In the genomic region with DNA sequence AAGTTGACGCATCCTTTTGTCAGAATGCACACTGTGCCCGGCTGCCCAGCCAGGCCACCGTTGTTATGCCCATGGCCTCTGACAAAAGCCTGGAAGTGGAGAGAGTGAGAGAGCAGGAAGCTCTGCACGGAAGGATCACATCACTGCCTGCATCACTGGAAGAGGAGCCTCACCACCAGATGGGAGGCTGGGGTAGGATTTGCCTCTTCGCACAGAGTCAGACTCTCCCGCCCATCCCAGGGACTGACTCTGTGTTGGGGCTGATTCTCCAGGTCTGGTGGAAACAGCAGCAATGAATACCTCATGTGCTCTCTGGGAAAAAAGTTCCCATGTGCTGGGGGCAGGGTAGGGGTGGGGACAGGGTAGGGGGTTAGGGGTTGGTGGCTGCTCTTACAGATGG, we compare ENCODE assay signal across 11 mouse cellular contexts. TPM values are rescaled to one million over a fixed set of nuclear protein-coding genes. Genes with fewer than 3 reads are reported as not detected.
A peak's percentile ranks its signal among the peaks of the same experiment; 100 is the strongest.
DNase-seq lines count a peak whose midpoint lies in the region; ATAC-seq lines count a peak whose summit lies in the region.
"Had no signal": no experiment of that assay in that cellular context is flagged by ENCODE, and none has a peak within 500 bp of the region (broad histone marks: within the 10 kb centered on the region; RNA-seq: fewer than 3 reads in every experiment).

No protein-coding gene starts in this region.

- no peaks in the 10 kb centered on the region for H3K27me3 ChIP-seq in kidney, embryonic 14.5 days (ENCODE audit: control insufficient read depth, insufficient read depth, low read length)
- H3K27me3 ChIP-seq in hindbrain, embryonic 11.5 days (ENCODE audit: control insufficient read depth, insufficient read depth, low read length) = no peaks in the 10 kb centered on the region

- 72% methylated on average over 6 of the region's 6 CpGs for WGBS in kidney, embryonic 14.5 days
- 60% methylated on average over 6 of the region's 6 CpGs for WGBS in hindbrain, embryonic 11.5 days

- no peak overlapping the region for H3K9ac ChIP-seq in kidney, embryonic 14.5 days (ENCODE audit: low read depth, low read length)
- H3K9ac ChIP-seq in hindbrain, embryonic 11.5 days (ENCODE audit: low read depth, low read length) = no peak overlapping the region

- DNase-seq in cerebellum, postnatal 25 days = peak; percentile 33 to 38
- no peak for DNase-seq in cerebellum, postnatal 36 days
- no peak for DNase-seq in kidney, adult 9 months
- DNase-seq in right cerebral cortex, adult 18-20 months = peak; percentile 53
- DNase-seq in right cerebral cortex, postnatal 10 days (ENCODE audit: low spot score in 2 of 2) = no peak
- DNase-seq in adrenal gland, postnatal 14 days = no peak
- no peak for DNase-seq in hindbrain, embryonic 11.5 days (ENCODE audit: low spot score)
- DNase-seq: embryo, embryonic 11 days; left cerebral cortex, postnatal 4 days had no signal

- 0 out of 2 replicates have a peak overlapping the region, but pooled peaks have one; percentile 9 for H3K27ac ChIP-seq in kidney, embryonic 14.5 days (ENCODE audit: low read depth, low read length)
- no peak overlapping the region for H3K27ac ChIP-seq in hindbrain, embryonic 11.5 days (ENCODE audit: low read depth, low read length)

- no peak overlapping the region for H3K4me2 ChIP-seq in kidney, embryonic 14.5 days (replicated peaks; ENCODE audit: low read depth, low read length)
- no peak overlapping the region for H3K4me2 ChIP-seq in hindbrain, embryonic 11.5 days (replicated peaks; ENCODE audit: low read depth, low read length)

- no peaks in the 10 kb centered on the region for H3K9me3 ChIP-seq in kidney, embryonic 14.5 days (ENCODE audit: control insufficient read depth, low read length)
- no peaks in the 10 kb centered on the region for H3K9me3 ChIP-seq in hindbrain, embryonic 11.5 days (ENCODE audit: control insufficient read depth, low read length)

- peaks cover 19% of the 10 kb centered on the region for H3K4me1 ChIP-seq in kidney, embryonic 14.5 days (ENCODE audit: control insufficient read depth, insufficient read depth, low read length)
- H3K4me1 ChIP-seq in hindbrain, embryonic 11.5 days (replicated peaks; ENCODE audit: control insufficient read depth, insufficient read depth, low read length) = peaks cover 5% of the 10 kb centered on the region; the same call in 1 of the 2 replicates

- H3K36me3 ChIP-seq in kidney, embryonic 14.5 days (ENCODE audit: control insufficient read depth, insufficient read depth, low read length) = no peaks in the 10 kb centered on the region
- H3K36me3 ChIP-seq in hindbrain, embryonic 11.5 days (ENCODE audit: control insufficient read depth, insufficient read depth, low read length) = no peaks in the 10 kb centered on the region

- ATAC-seq in kidney, embryonic 14.5 days (ENCODE audit: low FRiP score, low TSS enrichment) = no peak
- no peak for ATAC-seq in hindbrain, embryonic 11.5 days (ENCODE audit: low FRiP score)
- ATAC-seq: midbrain, embryonic 16.5 days had no signal

- H3K4me3 ChIP-seq in kidney, embryonic 14.5 days (ENCODE audit: low read length) = no peak overlapping the region
- H3K4me3 ChIP-seq in hindbrain, embryonic 11.5 days (ENCODE audit: low read depth, low read length) = no peak overlapping the region

RNA-seq across cellular contexts. Expression of a gene that starts 50.6 kb away (rescaled TPM):
- 5.0 and 9.7 TPM in 2 replicates for polyA plus RNA-seq in kidney, embryonic 14.5 days (2014; fragmentation: Nextera tagmentation; extraction: Ambion mirVana)
- 40.4 and 44.8 TPM in 2 replicates for total RNA-seq in adrenal gland, postnatal 14 days (2021)
- 10.2 and 11.2 TPM in 2 replicates for polyA plus RNA-seq in hindbrain, embryonic 11.5 days (2014; fragmentation: Nextera tagmentation; extraction: Ambion mirVana)

Comparison
In these comparisons a context has a peak if more than half of its experiments do, and no peak if none do; other contexts are left out.
1. DNase-seq: peak in cerebellum, postnatal 25 days (2 of 2) and right cerebral cortex, adult 18-20 months (single experiment); none in cerebellum, postnatal 36 days (0 of 2), kidney, adult 9 months (single experiment), right cerebral cortex, postnatal 10 days (0 of 2), adrenal gland, postnatal 14 days (single experiment) and hindbrain, embryonic 11.5 days (single experiment).